Mouse (Mus musculus) myocyte (in vitro differentiated cells): Measurements from ENCODE around the gene Dhx32. TPM values are rescaled to one million over a fixed set of nuclear protein-coding genes. Genes with fewer than 3 reads are reported as not detected.

Experiments
- H3K27me3 ChIP-seq: one replicate; pipeline ENCODE4 v1.6.1; 2011; ENCODE audit not compliant: control insufficient read depth, insufficient read depth, insufficient read length
- H3K36me3 ChIP-seq: one replicate; pipeline ENCODE4 v1.6.1; 2011; ENCODE audit not compliant: control insufficient read depth, insufficient read depth
- H3K4me2 ChIP-seq: one replicate; pipeline ENCODE4 v1.6.1; 2011; ENCODE audit warnings: low read depth, control low read depth
- H3K4me3 ChIP-seq: one replicate; pipeline ENCODE4 v1.5.1; 2011; ENCODE audit warnings: mild to moderate bottlenecking, control low read depth, moderate library complexity
- H3K79me2 ChIP-seq: one replicate; pipeline ENCODE4 v1.6.1; 2011; ENCODE audit not compliant: control insufficient read depth, insufficient read depth
- H3ac ChIP-seq: one replicate; pipeline ENCODE4 v1.6.1; 2011; ENCODE audit not compliant: control insufficient read depth, insufficient read length
- CEBPB ChIP-seq: IDR thresholded peaks from 2 replicates; pipeline ENCODE4 v1.6.1; 2011; ENCODE audit warnings: mild to moderate bottlenecking, moderate library complexity; ENCODE audit not compliant: poor library complexity, insufficient read depth, severe bottlenecking
- E2F4 ChIP-seq: IDR thresholded peaks from one replicate; pipeline ENCODE4 v1.6.1; 2011; ENCODE audit warnings: mild to moderate bottlenecking, control low read depth, moderate library complexity; ENCODE audit not compliant: insufficient read depth
- MAX ChIP-seq: IDR thresholded peaks from one replicate; pipeline ENCODE4 v1.6.1; 2011; ENCODE audit warnings: low read depth, mild to moderate bottlenecking, control low read depth
- MYOD1 ChIP-seq, 3 experiments: IDR thresholded peaks; one replicate each; pipeline ENCODE4 v1.6.1; 2011; ENCODE audit warnings: control low read depth in 2 of 3, low read depth in 2 of 3, mild to moderate bottlenecking in 2 of 3, moderate library complexity in 1 of 3; ENCODE audit not compliant: insufficient read length in 2 of 3, control insufficient read depth in 1 of 3
- MYOG ChIP-seq, 3 experiments: IDR thresholded peaks; one replicate each; pipeline ENCODE4 v1.6.1; 2011; ENCODE audit warnings: control low read depth in 2 of 3, low read depth in 2 of 3, mild to moderate bottlenecking in 2 of 3; ENCODE audit not compliant: insufficient read length in 2 of 3, control insufficient read depth in 1 of 3, insufficient read depth in 1 of 3
- POLR2A ChIP-seq: IDR thresholded peaks from one replicate; pipeline ENCODE4 v1.6.1; 2011; ENCODE audit warnings: low read depth, mild to moderate bottlenecking, control low read depth, moderate library complexity; ENCODE audit not compliant: insufficient read length
- POLR2AphosphoS2 ChIP-seq: IDR thresholded peaks from one replicate; pipeline ENCODE4 v1.6.1; 2011; ENCODE audit warnings: low read depth, control low read depth; ENCODE audit not compliant: insufficient read length
- REST ChIP-seq: IDR thresholded peaks from one replicate; pipeline ENCODE4 v1.6.1; 2011; ENCODE audit warnings: mild to moderate bottlenecking, control low read depth, moderate library complexity; ENCODE audit not compliant: insufficient read depth, insufficient read length
- SRF ChIP-seq: IDR thresholded peaks from one replicate; pipeline ENCODE4 v1.6.1; 2011; ENCODE audit warnings: low read depth; ENCODE audit not compliant: control insufficient read depth, insufficient read length
- TCF12 ChIP-seq: IDR thresholded peaks from one replicate; pipeline ENCODE4 v1.6.1; 2011; ENCODE audit warnings: mild to moderate bottlenecking, control low read depth; ENCODE audit not compliant: poor library complexity, insufficient read depth, severe bottlenecking
- TCF3 ChIP-seq: IDR thresholded peaks from one replicate; pipeline ENCODE4 v1.6.1; 2011; ENCODE audit warnings: low read depth, control low read depth; ENCODE audit not compliant: insufficient read length
- USF1 ChIP-seq: IDR thresholded peaks from one replicate; pipeline ENCODE4 v1.6.1; 2011; ENCODE audit warnings: low read depth, mild to moderate bottlenecking, control low read depth, moderate library complexity
- polyA plus RNA-seq: library from polyadenylated mRNA; unstranded; fragments of >200 nt; fragmentation: generic; extraction: Trizol; gene quantifications from one replicate; pipeline ENCODE4 v1.2.1, GENCODE M21; 2012; ENCODE audit warnings: missing spikeins

Gene Dhx32
- polyA plus RNA-seq, 1 experiment = 31.9 TPM

GRCm38 (mm10) chr7:133707301-133707700 lies 75.2 kb downstream of the Dhx32 start:
- H3ac ChIP-seq = no peak overlapping the region
- no peaks in the 10 kb centered on the region for H3K27me3 ChIP-seq
- TF ChIP-seq TCF3 = no peak
- TF ChIP-seq REST = no peak
- TF ChIP-seq CEBPB = no peak
- TF ChIP-seq POLR2A = no peak
- no peak for TF ChIP-seq USF1
- TF ChIP-seq MAX = no peak
- no peak for TF ChIP-seq TCF12
- no peak for TF ChIP-seq MYOG (IDR thresholded peaks at IDR 0.05; ENCODE audit: control insufficient read depth in 1 of 3, insufficient read depth in 1 of 3, insufficient read length in 2 of 3, low read depth in 2 of 3)
- H3K4me2 ChIP-seq = no peak overlapping the region
- H3K4me3 ChIP-seq = no peak overlapping the region
- peaks cover 5% of the 10 kb centered on the region for H3K36me3 ChIP-seq
- peaks cover 24% of the 10 kb centered on the region for H3K79me2 ChIP-seq

- H3K4me3 ChIP-seq = no peak overlapping the region
- no peaks in the 10 kb centered on the region for H3K36me3 ChIP-seq
- H3K27me3 ChIP-seq = no peaks in the 10 kb centered on the region
- H3ac ChIP-seq = no peak overlapping the region
- TF ChIP-seq POLR2AphosphoS2 (no peak), MAX (no peak), POLR2A (no peak), CEBPB (no peak), REST (no peak), MYOD1 (IDR thresholded peaks at IDR 0.05; ENCODE audit: control insufficient read depth in 1 of 3, insufficient read length in 2 of 3, low read depth in 2 of 3) (no peak), USF1 (no peak), SRF (no peak), TCF3 (no peak), MYOG (IDR thresholded peaks at IDR 0.05; ENCODE audit: control insufficient read depth in 1 of 3, insufficient read depth in 1 of 3, insufficient read length in 2 of 3, low read depth in 2 of 3) (no peak), E2F4 (no peak), TCF12 (no peak)
- H3K79me2 ChIP-seq = peaks cover 7% of the 10 kb centered on the region
- H3K4me2 ChIP-seq = no peak overlapping the region
These were observed 78.6 kb downstream of the Dhx32 start for GRCm38 (mm10) chr7:133703906-133704305.

GRCm38 (mm10) chr7:133702333-133702732 lies 80.2 kb downstream of the Dhx32 start:
- Histone ChIP-seq H3K4me3 (no peak overlapping the region), H3ac (no peak overlapping the region), H3K79me2 (no peaks in the 10 kb centered on the region), H3K36me3 (no peaks in the 10 kb centered on the region), H3K27me3 (no peaks in the 10 kb centered on the region), H3K4me2 (no peak overlapping the region)
- TF ChIP-seq TCF3 (no peak), MYOG (IDR thresholded peaks at IDR 0.05; ENCODE audit: control insufficient read depth in 1 of 3, insufficient read depth in 1 of 3, insufficient read length in 2 of 3, low read depth in 2 of 3) (no peak), CEBPB (no peak), POLR2A (no peak), MAX (no peak), POLR2AphosphoS2 (no peak), E2F4 (no peak), TCF12 (no peak), REST (no peak), MYOD1 (IDR thresholded peaks at IDR 0.05; ENCODE audit: control insufficient read depth in 1 of 3, insufficient read length in 2 of 3, low read depth in 2 of 3) (no peak), USF1 (no peak), SRF (no peak)

GRCm38 (mm10) chr7:133701366-133701765 lies 81.2 kb downstream of the Dhx32 start:
- no peak overlapping the region for H3K4me2 ChIP-seq
- TF ChIP-seq TCF12 = no peak
- no peak for TF ChIP-seq CEBPB
- H3ac ChIP-seq = no peak overlapping the region
- no peaks in the 10 kb centered on the region for H3K79me2 ChIP-seq
- no peak overlapping the region for H3K4me3 ChIP-seq
- no peaks in the 10 kb centered on the region for H3K27me3 ChIP-seq
- no peaks in the 10 kb centered on the region for H3K36me3 ChIP-seq

GRCm38 (mm10) chr7:133699885-133700284 lies 82.6 kb downstream of the Dhx32 start:
- Histone ChIP-seq H3K27me3 (no peaks in the 10 kb centered on the region), H3K36me3 (no peaks in the 10 kb centered on the region), H3K4me2 (no peak overlapping the region), H3K4me3 (no peak overlapping the region), H3ac (no peak overlapping the region), H3K79me2 (no peaks in the 10 kb centered on the region)
- TF ChIP-seq SRF (no peak), CEBPB (no peak)
